Mouse (Mus musculus) adrenal gland, postnatal 36 days (tissue): ENCODE results near the gene Rhobtb1. TPM values are rescaled to one million over a fixed set of nuclear protein-coding genes. Genes with fewer than 3 reads are reported as not detected.
A peak's percentile ranks its signal among the peaks of the same experiment; 100 is the strongest.

Experiments
- DNase-seq, 2 experiments: peaks; one replicate each; pipeline ENCODE4 v3.0.0; 2021; ENCODE audit warnings: mixed read lengths in 1 of 2
- total RNA-seq, 2 experiments: library from RNA; stranded (reverse); gene quantifications; 2 replicates each; pipeline ENCODE4 v1.2.3; 2021

The Rhobtb1 gene
- total RNA-seq, 2 experiments from 2014 or later: 7.5 to 11.1 TPM

DNA sequence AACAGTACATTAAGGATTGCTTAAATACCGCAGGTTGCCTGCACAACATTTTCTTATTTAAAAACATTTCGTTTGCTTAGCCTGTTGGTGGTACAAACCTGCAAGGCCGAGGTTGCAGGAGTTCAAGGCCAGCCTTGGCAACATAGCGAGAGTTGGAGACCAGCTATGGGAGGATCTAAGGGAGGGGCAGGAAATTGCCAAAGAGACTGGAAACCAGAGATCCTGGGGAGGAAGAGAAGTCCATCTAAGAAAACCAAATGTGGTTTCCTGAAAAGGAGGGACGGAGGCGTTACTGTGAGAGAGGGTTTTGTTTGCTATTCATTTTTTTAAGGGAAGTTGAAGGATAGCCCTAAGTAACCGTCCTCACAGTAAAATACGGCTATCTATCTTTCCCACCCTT, 60.3 kb downstream of the Rhobtb1 start:
- peak; percentile 72 to 73 for DNase-seq

DNA sequence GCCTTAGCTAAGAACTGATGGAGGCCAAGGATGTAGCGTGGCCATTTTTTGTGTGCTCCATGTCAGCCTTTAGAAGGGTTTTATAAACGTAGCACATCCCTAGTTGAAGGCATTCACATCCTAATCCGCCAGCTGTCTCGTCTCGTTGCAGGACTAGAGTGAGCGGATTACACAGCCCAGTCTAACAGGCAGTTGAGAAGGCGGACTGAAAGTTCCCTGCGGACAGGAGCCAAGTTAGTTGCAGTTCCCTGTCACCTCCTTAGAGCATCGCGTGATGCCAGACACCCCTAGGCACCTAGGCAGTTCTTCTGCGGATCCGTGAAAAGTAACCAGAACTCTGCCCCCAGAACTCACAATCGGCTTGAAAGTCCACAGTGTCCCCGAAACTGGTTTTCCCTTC, 60.7 kb downstream of the Rhobtb1 start:
- peak; percentile 33 to 41 for DNase-seq

DNA sequence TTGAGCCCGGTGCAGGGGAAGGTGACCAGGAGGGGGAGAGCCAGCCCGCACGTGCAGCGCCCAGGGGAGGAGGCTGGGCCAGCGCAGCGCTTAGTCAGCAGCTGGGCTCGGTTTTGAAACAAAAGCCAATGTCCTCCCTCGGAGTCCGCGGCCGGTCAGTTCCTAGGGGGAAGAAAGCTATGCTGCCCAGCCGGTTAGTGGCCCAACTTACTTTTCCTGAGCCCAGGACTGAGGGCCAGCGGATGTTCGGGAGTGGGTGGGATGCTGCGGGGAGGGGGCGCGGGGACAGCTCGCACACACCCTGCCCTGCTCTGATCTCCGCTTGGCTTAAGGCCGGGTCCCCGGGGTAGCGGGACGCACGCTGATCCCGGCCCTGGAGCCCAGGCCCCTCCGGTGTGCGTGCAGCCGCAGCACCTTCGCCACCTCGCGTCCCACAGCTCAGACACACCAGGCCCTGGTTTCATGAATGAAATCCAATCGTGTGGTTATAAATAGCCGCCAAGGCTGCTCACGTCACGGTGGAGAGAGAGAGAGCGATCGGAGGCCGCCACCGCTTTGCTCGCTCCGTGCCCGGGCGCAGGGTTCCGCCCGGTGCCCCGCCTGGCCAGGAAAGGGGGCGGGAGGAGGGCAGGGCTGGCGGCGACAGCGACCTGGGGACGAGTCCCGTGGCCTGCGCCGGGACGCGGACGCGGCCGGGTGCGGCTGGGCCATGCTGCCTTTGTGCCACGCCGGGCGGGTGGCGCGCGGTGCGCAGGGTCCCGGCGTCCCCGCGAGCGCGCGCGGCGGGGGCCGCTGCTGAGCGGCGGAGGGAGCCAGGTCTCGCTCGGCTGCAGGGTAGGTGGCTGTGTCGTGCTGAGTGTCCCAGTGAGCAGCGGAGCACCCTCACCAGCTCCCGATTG, 61.6 kb downstream of the Rhobtb1 start, which contains the start of gene A930033H14Rik:
TSS of gene A930033H14Rik (minus strand) at position 557 of the 899 bp plus-strand sequence.
- DNase-seq: peak; percentile 93 to 94

DNA sequence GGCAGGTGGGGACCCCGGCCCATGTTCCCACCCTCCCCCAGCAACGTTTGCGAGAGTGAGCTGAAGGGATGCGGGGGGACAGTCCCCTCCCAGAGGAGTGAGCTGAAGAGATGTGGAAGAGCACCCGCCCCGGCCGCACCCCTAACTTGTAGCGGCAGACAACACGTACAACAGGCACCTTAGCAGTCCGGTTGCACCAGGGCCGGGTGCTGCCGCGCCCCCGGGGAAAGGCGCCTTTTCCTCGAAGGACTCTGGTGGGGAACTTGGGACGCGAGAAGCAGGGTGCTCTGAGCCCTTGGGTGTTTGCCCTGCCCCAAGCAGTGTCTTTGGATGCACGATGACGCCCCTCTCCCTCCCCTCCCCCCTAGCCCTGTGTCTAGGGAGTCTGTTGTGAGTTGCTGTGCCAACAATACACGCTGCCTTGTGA, 62.2 kb downstream of the Rhobtb1 start:
- peak in 1 of 2 experiments; percentile 38 for DNase-seq

DNA sequence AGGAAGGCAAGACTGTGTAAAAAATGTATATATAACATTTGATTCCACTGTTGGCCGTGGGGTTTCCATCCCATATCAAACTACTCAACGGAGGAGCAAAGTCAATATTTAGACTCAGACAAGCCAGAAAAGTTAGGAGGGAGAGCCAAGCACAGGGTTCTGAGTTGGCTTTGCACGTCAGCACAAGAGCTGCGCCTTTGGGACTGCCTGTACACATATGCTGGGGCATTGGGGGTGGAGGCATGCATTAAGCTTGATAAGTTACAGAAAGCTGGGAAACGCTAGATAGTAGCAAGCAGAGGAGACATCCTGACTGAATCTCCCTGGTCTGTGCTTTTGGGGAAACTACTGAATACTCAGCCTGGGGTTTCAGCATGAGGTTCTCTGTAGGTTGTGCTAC, 62.8 kb downstream of the Rhobtb1 start:
- peak in 1 of 2 experiments; percentile 18 for DNase-seq

DNA sequence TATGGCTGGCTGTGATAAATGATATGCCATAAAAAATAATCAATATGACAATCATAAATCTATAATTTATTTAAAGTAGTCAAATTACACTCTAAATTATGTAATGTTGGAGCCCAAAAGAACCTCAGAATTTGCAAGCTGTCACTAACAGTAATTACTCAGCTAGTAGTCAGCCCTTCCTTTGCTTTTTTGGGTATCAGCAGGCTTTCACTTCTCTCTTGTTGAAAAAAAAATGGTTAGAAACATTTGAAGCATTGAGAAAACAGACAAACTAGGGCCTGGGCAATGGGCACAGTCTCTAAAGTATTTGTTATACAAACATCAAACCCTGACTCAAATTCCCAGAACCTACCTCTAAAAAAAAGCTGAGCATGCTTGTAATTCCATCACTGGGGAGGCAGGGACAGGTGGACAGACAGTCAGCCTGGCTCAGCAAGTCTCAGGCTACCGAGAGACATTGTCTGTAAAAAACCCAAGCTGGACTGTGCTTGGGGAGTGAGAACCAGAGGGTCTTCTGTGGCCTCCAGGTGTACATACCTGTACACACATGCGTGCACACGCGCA, 66.0 kb downstream of the Rhobtb1 start:
- DNase-seq: no peak

DNA sequence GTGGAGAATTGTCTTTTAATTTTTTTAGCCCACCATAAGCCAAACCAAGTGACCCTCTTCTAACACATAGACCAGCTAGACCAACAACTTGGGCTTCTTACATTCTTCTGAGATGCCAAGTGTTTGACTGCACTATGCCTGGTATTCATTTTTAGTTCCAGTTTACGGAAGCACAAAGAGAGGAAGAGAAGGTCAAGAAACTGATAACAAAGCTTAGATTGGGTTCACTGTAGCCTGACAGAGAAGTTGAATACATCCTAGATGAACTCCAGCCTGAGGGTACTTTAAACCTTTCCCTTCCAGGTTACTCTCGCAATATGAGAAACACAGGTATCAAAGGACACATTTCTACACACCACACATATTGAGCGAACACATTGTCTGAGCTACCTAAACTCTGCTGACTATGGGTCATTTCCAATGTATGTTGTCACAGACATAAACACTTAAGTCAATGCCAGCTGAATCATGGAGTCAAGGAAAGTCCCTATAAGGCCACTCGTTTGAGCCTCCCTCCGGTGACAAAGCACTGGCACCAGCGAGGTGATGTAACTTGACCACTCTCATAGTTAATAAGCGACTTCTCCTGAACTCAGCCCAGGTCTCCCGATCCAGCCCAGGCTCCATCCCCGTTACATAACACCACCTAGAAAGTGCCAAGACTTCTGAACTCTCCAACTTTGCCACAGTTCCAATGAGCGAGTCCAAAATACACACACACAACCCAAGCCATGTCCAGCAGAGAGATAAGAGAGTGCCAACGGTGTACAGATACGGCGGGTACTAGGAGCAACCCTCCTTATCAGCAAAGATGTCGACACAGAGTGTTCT, 67.4 kb downstream of the Rhobtb1 start:
- peak; percentile 17 to 43 for DNase-seq

DNA sequence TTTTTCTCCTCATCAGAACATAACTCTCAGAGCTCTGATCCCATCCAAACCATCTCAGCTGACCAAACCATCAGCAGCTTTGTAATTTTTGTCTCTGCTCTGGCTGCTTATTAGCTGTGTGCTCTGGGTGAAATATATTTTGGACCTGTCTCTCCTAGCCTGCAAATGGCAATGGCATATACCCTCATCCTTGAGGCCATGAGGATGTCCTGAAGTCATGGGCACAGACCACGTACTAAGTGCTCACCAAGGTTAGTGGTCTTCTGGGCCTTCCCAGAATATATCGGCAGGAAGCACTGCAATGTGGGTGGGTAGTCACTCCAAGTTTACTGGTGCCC, 68.0 kb downstream of the Rhobtb1 start:
- no peak for DNase-seq

DNA sequence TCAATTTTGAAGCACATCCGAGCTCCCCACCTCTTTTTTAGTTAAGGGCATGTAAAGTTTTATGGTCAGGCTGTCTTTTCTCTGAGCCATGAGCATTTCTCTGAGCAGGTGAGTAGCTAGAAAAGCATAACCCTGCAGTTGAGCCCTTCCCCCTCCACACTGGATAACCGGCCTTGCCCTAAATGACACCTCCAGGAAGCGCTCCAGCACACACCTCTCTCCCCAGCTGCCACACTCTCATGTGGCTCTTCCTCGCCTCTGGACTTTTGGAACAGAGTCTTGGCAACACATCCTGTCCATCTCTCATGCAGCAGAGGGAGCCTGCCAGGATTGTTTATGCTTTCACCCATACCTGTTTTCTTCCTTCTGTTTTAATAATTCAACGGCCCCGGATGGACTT, 69.1 kb downstream of the Rhobtb1 start:
- DNase-seq: peak in 1 of 2 experiments; percentile 16

DNA sequence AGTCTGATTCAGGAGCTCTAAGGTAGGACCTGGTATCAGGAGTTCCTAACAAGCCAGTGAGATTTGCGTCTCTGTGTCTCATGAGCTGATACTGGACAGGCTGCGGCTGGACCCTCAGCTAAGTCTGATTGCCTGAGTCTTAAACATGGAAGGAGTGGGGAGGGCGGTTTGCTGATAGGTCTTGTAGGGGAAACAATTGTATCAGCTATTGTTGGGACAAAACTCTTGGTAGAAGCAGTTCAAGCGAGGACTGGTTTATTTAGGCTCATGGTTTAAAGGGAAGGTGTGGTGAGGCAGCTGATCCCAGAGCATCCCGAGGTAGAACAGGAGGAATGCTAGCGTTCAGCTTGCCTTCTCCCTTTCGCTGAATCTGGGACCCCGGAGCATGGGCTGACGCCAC, 69.9 kb downstream of the Rhobtb1 start:
- no peak for DNase-seq

DNA sequence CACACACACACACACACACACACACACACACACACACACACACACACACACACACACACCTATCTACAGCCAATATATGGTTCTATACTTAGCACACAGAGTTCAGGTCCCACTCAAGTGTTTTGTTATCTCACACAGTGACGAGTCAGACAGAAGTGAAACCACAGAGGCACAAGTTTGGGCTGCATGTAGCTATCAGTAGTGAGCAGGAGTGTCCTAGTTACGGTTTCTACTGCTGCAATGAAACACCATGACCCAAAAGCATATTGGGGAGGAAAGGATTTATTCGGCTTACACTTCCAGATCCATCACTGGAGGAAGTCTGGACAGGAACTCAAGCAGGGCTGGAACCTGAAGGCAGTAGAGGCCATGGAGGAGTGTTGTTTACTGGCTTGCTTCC, 70.7 kb downstream of the Rhobtb1 start:
- no peak for DNase-seq

DNA sequence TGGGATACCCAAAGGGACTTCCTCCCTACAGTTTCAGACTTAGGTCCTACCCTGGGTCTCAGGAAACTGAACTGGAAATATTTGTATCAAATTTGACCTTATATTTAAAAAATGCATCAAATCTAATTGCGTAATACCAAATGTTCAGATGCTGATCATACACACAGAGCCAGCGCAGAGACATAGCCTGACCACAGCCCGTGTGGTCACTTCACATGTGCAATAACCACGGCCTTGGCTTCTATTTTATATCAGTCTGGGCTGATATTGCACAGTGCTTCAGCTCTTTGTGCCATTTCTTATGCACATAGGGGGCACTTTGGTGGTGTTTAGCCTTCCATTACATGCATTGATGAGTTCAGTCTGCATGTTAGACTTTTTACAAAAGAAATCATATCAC, 72.0 kb downstream of the Rhobtb1 start:
- DNase-seq: no peak

DNA sequence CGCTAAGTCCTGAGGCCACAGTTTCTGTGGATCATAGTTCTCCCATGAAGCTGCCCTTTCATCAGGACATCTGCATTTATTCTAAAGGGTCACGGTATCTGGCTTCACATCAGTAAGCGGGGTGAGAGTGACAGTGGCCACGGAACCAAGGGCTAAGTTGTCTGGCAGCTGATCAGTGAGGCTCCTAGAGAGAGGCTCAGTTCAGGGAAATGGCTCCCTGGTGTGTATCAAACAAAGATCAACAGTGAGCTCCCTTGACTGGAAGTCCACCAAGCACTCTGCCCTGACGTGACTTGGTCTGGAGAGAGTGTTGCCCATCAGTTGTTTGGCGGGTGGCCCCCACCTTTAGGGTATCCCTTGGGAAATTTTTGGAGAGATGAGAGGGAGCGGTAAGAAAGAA, 73.0 kb downstream of the Rhobtb1 start:
- DNase-seq: no peak

DNA sequence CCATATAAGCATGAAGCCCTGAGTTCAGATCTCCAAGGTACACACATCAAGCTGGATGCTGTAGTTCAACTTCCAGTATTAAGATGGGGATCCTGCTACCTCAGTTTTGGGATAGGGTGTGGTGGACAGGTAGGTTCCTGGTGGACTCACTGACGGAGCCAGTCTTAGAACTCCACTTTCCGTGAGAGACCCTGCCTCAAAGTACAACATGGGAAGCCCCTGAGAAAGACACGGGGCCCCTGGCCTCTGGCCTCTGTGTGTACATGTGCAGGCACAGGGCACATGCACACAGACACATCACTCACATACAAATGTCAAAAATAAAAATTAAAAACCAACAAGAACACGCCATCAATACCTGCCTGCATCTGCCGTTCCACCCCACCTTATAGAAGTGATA, 74.2 kb downstream of the Rhobtb1 start:
- no peak for DNase-seq

DNA sequence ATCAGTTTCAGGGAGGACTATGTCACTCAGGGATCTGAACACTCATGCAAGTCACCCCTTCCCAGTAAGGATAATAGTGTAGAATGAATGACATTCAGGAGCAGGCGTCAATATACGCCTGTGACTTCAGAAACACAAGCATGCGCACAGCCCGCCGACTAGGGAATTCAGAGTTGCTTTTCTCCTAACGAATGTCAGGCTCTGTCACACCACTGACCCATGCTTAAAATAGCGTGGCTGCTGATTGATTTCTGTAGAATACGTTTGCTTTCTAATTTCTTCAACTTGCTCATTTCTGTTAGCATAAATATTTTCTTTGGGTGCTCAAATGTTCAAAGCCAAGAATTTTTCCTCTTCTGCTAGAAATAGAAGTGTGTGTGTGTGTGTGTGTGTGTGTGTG, 74.7 kb downstream of the Rhobtb1 start:
- no peak for DNase-seq

DNA sequence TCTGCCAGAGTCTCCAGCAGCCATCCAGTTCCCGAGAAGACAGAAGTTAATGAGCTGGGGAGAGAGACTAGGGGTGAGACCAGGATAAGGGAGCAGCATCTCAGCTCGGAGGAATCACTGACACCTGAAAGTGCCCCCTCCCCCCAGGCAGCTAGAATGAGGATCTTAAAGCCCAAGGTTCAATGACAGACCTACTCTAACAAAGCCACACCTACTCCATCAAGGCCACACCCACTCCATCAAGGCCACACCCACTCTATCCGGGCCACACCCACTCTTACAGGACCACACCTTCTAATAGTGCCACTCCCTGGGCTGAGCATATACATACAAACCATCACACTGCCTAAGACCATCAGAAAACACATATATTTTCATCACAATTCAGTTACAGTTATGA, 86.0 kb downstream of the Rhobtb1 start:
- DNase-seq: no peak

DNA sequence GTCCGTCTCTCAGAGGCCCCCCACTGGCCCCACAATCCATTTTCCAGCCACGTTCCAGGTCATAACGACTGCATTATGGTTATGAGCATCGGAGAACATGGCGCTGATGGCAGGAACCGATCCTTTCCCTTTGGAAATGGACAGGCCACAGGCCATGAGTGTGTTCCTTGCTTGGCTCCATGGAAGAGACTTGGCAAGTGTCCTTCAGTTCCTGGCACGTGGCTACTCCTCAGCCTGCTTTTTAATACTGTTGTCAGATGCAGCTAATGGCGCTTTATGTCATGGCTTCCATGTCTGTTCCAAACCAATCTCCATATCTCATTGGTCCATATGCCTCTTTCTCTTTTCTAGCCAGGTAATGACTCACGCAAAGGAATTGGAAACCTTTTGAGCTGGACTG, 86.5 kb downstream of the Rhobtb1 start:
- no peak for DNase-seq

DNA sequence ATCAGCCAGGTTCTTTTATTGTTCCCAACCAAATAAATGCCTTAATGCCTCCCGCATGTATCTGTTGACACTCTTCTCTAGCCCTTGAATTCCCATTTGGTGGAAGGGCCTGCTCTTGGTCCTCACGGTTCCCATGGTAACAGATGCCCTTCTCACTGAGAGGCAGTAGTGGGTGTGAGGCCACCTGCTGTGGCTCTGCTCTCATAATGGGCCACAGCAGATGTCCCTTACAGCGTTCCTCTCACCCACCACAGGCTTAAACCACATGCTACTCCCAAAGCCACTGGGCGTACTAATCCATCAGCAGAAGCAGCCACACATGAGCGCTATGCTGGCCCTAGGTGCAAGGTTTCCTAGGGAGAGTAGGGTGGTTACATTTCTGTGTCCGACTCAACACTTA, 87.1 kb downstream of the Rhobtb1 start:
- DNase-seq: no peak

DNA sequence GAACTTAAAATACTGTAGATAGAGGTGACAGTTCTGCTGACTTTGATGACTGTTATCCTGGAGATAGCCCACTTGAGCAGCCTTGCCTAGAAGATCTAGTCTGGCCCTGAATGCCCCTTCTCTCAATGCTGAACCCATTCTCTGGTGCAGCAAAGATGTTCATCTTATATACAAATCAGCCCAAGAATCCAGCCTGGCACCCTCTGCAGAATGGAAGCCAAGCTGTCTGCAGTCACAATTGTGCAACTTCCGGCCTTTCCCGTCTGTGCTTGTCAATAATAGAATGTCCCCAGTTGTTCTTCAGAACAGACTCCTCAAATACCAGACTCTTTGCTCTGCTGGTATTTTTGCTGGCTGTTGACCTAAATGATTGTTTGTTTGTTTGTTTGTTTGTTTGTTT, 89.3 kb downstream of the Rhobtb1 start:
- peak; percentile 26 to 40 for DNase-seq

DNA sequence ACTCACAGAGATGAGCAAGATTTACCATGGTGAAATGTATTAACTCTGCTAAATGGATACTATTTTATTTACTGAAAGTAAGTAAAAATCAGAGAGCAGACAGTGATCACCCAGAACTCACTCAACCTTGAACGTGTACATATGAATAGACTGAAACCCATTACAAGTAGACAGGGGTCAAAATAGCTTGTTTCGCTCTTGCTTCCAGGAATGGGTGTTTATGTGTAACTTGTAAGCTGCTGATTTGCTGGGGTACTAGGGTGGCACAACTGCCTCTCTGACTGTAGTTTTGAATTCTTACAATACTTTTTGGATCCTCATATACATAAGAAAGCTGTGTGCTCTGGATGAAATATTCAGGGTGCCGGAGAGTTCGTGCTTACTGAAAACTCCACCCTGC, 93.9 kb downstream of the Rhobtb1 start:
- DNase-seq: no peak

DNA sequence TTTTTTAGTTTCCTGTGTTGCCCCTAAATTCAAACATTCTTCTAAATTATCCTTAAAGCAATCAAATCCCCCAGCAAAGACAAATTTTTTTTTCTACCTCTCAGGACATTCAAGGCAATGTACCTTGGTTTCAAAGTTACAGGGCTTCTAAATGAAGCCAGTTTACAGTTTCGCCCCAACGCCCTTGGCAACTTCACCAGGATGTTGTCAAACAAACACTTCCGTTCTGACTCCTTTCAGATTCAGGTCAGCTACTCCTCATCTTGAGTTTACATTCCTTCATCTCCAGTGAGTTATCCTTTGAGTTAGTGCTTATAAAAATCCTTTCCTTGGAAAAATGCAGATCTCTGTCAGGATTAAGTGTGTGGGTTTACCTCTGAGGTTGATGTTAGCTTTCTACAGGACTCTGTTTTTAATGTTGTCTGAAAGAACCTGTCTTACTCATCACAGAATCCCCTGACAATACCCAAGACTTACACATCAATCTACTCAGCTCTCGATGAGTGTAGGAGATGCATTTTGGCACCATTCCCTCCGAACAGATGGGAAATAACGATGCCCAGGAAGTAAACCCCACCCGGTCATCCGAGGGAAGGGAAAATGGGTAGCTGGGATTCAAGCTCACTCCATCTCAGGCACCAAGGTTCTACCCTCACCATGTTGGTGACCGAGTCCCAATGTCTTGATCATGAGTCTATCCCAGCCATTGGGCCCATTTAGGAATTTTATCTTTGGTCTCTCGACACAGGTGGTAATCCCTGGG, 94.9 kb downstream of the Rhobtb1 start:
- no peak for DNase-seq

DNA sequence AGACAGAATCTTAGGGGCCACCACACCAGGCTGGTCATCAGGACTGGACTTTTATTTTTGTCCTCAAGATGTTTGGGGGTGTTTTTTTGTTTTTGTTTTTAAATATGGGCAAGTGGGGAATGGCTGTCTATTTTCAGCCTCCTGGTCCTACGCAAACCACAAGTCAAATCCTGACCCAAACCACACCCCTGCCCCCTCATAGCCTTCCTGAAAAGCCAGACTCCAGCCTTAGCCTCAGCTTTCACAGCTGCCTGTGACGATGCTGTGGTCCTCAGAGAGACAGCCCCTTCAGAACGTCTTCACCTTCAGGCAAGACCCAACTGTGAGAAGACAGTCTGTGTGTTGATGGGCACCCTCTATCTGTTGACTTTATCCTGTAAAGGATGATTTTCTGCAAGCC, 95.5 kb downstream of the Rhobtb1 start:
- no peak for DNase-seq
